Mouse (Mus musculus) heart, adult 2 months (tissue): ENCODE measurements around the gene Khdrbs2.

ENCODE experiments used
- CTCF ChIP-seq: fragments of 200-600 bp; IDR thresholded peaks from 2 replicates; pipeline ENCODE4 v1.8.1; 2022; ENCODE audit warnings: antibody characterized with exemption, mild to moderate bottlenecking, moderate library complexity
- POLR2A ChIP-seq: fragments of 200-500 bp; IDR thresholded peaks from 2 replicates; pipeline ENCODE4 v1.6.1; 2011; ENCODE audit warnings: mild to moderate bottlenecking, low read depth, low read length, control low read depth; ENCODE audit not compliant: insufficient read depth

DNA sequence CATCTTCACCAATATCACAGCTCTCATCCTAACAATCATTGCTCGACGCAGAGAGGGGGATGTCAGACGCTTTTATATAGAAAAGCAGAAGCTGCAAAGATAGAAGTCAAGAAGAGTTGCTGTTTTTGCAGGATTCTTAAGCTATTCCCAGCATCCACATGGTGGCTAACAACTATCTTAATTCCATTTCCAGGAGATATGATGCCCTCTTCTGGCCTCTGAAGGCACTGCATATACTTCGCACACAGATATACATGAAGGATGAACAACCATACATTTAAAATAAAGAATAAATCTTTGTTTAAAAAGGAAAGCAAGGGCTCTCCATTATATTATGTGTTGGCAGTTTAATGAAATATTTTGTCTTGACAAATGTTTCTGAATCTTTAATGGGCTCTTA, 527.6 kb downstream of the Khdrbs2 start:
- TF ChIP-seq POLR2A (no peak), CTCF (no peak)
